Mouse (Mus musculus): ENCODE data around the gene Lzts3.

Lzts3 gene

GRCm38 (mm10) chr2:130638101-130638611 is 4.4 kb downstream of the Lzts3 start:
- in situ Hi-C loops (cut with MboI, MseI) = loop anchor here (25.0 kb wide), 1 partner anchor 1374 kb away; no protein-coding TSS in a partner anchor

DNA sequence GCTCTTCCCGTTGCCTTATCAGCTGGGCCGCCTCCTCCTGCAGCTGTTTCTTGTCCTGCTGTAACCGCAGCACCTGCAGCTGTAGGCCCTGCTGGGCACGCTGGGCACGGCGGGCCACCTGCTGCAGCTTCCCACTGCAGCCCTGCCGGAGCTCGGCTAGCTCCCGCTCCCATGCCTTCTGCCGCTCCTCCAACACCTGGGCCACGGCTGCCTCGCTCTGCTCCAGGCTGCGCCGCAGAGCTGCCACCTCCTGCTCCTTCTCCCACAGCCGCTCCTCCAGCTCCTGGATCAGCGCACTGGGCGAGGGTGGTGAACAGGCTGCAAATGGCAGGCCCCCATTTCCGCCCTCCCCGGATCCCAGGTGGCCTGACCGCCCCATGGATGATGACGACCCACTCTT is 6.8 kb downstream of the Lzts3 start:
- in situ Hi-C loops (cut with MboI, MseI) = loop anchor here (25.0 kb wide), 1 partner anchor 1376 kb away; no protein-coding TSS in a partner anchor

DNA sequence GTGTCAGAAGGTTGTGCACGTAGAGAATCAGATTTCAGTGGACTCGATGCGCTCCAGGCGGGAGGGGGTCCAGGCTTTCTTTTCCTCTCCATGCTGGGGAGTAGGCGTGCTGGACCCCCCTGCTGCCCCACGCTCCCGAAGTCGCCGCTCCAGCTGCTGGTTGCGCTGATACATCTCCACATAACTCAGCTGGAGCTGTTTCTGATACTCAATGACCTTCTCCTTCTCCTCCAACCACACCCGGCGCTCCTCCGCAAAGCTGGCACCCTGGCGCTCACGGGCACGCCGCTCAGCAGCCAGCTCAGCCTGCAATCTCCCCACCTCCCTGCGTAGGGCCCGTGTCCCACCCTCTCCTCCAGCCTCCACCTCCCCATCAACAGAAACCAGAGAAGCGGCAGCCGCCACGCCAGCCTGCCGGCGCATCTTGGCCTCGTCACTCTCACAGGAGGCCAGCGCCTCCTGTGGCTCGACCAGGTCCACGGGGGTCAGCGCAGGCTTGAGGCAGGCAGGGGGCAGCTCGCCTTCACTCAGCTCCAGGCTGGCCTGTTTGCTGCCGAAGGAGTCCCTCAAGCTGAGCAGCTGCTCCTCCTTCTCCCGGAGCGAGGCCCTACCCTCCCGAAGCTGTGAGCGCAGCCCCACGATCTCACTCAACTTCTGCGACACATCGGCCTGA is 7.7 kb downstream of the Lzts3 start:
- in situ Hi-C loops (cut with MboI, MseI) = loop anchor here (25.0 kb wide), 1 partner anchor 1377 kb away; no protein-coding TSS in a partner anchor

- in situ Hi-C loops (cut with MboI, MseI) = loop anchor here (25.0 kb wide), 1 partner anchor 1378 kb away; no protein-coding TSS in a partner anchor
These were observed 8.4 kb downstream of the Lzts3 start for GRCm38 (mm10) chr2:130634006-130634738.

DNA sequence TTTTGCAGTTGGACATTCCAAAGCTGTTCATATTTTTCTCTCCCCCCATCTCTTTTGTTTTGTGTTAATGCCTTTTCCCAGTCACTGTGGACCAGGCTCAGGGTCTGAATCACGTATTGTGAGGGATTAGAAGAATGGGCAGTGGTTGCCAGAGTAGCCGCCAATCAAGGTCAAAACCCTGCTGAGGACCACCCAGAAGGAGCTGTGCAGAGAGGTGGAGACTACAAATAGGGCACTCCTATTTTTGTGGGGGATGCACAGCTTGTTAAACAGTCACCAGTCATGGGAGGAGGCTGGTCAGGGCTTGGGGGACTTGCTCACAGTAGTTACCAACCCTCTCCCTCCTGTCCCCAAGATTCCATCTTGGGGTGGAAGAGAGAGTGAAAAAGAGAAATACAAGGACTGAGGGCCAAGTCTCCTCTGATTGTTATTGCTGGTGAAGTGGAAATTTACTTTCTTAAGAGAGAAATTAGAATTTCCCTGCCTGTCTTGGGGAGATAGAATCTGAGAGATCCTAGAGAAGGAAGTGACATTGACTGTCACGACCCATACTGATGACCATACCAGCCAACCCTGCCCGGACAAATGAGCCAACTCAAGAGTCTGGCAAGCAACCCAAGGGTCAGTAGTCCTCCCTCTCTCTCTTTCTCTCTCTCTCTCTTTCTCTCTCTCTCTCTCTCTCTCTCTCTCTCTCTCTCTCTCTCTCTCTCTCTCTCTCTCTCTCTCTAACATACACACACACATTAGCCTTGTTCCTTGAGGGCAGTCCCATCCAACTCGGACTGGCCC is 9.5 kb downstream of the Lzts3 start:
- in situ Hi-C loops (cut with MboI, MseI) = loop anchor here (25.0 kb wide), 1 partner anchor 1379 kb away; no protein-coding TSS in a partner anchor

GRCm38 (mm10) chr2:130632416-130632815 is 10.2 kb downstream of the Lzts3 start:
- in situ Hi-C loops (cut with MboI, MseI) = loop anchor here (25.0 kb wide), 1 partner anchor 1380 kb away; no protein-coding TSS in a partner anchor

DNA sequence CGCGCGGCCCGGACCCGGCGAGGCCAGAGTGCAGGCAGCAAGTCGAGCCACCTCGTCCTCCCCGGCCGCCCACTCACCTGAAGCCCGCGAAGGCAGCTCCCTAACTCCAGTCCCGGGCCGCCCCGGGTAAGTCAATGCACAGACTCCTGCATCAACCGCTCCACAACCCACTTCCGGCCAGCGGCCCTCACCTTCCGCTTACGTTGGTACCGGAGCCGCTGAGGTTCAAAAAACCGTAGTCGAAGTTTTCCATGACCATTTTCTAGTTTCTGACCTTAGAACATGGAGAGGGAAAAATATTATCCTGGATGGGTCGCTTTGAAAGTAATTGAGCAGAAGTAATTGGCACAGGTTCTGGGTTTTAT is 12.8 kb downstream of the Lzts3 start, which contains the start of the genes Fastkd5 and Ubox5:
Gene Fastkd5, minus strand, starts transcription at position 189 of the 365 bp plus-strand sequence.
Gene Ubox5, minus strand, starts transcription at position 200 of the 365 bp plus-strand sequence.
- in situ Hi-C loops (cut with MboI, MseI) = loop anchor here (25.0 kb wide), 1 partner anchor 1382 kb away; no protein-coding TSS in a partner anchor

- in situ Hi-C loops (cut with MboI, MseI) = loop anchor here (25.0 kb wide), 1 partner anchor 1383 kb away; no protein-coding TSS in a partner anchor
These were observed 13.3 kb downstream of the Lzts3 start for GRCm38 (mm10) chr2:130629080-130629838.

GRCm38 (mm10) chr2:130628424-130628823 is 14.2 kb downstream of the Lzts3 start:
- in situ Hi-C loops (cut with MboI, MseI) = loop anchor here (25.0 kb wide), 1 partner anchor 1384 kb away; no protein-coding TSS in a partner anchor

DNA sequence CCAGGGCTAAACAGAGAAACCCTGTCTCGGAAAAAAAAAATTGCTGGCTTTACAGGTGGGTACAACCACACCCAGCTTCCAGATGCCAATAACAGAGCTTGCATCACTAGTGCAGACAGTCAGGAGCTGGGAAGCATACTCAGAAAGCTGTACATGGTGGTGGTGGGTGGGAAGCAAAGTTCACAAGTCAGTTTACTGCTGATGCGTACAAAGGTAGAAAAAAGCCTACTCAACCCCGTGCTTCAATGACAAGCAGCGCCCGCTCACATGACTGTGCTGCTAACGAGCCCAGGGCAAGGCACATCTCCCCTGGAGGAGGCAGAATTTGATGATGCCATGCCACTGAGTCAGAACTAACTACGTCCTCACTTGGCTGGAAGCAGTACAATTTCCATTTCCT is 23.6 kb downstream of the Lzts3 start:
- in situ Hi-C loops (cut with MboI, MseI) = no loop called here

DNA sequence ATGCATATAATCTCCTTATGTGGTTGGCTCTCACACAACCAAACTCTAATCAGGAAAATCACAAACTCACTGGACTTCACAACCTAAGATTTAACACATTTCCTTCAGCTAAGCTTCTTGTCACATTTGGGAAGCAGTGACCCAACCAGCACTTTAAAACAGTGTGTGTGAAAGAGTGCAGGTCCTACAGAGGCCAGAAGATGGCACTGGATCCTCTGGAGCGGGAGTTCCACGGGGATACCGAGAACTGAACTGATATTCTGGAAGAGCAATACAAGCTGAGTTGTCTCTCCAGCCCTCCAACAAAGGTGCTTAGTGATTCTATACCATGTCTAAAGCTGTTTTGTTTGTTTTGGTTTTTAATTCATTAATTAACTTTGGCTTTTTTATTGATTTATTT is 29.5 kb downstream of the Lzts3 start:
- in situ Hi-C loops (cut with MboI, MseI) = no loop called here

- in situ Hi-C loops (cut with MboI, MseI) = loop anchor here (10.0 kb wide), 1 partner anchor 707 kb away; no protein-coding TSS in a partner anchor
These were observed 40.4 kb downstream of the Lzts3 start for GRCm38 (mm10) chr2:130602195-130602594.

- in situ Hi-C loops (cut with MboI, MseI) = no loop called here
These were observed 44.2 kb downstream of the Lzts3 start for GRCm38 (mm10) chr2:130598399-130598798.

DNA sequence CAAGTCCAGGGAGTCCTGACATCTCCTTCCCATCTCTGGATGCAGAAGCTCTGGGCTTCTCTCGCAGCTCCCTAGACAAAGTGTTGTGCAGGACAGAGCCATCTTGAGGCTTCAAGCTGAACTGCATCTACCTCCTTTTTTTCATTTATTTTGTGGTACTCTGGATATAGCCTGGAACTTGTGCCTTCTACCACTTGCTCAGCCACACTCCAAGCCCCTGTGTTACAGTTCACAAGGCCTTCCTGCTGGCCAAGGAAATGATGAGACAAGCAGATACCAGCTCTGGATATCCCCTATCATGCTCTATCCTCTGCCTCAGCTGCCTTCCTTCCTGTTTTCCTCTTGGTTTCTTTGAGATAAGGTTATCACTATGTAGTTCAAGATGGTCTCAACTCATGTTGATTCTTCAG is 45.0 kb downstream of the Lzts3 start:
- in situ Hi-C loops (cut with MboI, MseI) = no loop called here

GRCm38 (mm10) chr2:130595596-130595995 is 47.0 kb downstream of the Lzts3 start:
- in situ Hi-C loops (cut with MboI, MseI) = no loop called here

GRCm38 (mm10) chr2:130591016-130591415 is 51.6 kb downstream of the Lzts3 start:
- in situ Hi-C loops (cut with MboI, MseI) = no loop called here

DNA sequence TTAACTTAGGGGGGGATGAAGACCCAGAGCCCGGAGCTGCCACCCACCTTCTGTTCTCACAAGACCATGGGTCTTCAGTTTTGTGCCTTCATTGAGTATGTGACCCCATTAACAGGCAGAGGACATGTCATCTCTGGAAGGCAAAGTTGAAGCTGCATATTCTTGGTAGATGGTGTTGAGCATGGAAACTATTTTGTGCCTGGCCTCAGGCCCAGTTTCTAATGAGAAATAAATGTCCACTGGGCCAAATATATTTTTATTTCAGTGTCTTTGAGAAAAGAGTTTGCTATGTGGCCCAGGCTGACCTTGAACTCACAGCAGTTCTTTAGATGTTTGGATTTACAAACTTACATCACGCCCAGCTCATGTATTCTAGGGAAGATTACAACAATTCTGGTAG is 52.8 kb downstream of the Lzts3 start:
- in situ Hi-C loops (cut with MboI, MseI) = no loop called here

DNA sequence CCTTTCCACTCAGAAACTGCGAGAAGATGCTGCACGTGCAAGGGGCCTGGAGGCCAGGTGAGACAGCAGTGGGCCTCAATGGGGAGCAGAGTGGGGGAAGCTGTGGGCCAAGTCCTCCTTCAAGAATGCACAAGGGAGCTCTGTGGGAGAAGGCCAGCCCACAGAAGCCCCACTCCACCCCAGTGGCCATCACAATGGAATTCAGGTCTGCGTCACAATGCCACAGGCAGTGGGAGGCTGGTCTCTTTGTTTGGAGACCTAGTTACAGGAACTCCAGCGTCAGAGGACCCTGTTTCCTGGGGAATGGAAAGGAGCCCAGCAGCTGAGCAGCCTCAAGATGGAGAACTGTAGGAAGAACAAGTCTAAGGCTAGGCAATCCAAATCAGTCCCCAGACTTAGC is 53.4 kb downstream of the Lzts3 start:
- in situ Hi-C loops (cut with MboI, MseI) = no loop called here

- in situ Hi-C loops (cut with MboI, MseI) = no loop called here
These were observed 54.2 kb downstream of the Lzts3 start for GRCm38 (mm10) chr2:130588373-130588772.

DNA sequence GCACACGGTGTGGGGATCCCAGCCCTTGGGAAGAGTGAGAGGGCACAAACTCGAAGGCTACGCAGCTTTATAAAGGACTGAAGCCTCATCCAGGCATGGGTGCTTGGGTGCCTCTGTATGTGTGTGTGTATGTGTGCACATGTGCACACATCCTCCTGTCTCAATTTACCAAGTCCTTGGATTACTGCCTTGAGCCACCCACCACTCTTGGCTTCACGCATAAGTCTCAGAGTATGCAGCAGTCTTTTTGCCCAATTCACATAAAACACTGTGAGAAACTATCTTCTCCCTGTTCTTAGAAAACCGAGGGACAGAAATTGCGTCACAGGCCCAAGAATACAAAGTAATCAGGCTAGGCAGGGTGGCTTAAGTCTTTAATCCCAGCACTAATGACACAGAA is 56.6 kb downstream of the Lzts3 start:
- in situ Hi-C loops (cut with MboI, MseI) = no loop called here

Data from T-helper 1 cell (primary cell).